Mouse (Mus musculus) intestine, postnatal 0 days (tissue): ENCODE data around the gene Frrs1. TPM values are rescaled to one million over a fixed set of nuclear protein-coding genes. Genes with fewer than 3 reads are reported as not detected.
A peak's percentile ranks its signal among the peaks of the same experiment; 100 is the strongest.

Experiments used
- ATAC-seq: fragments of 200-750 bp; cut with Nextera tagmentation; 2 replicates; pipeline ENCODE4 v1.8.0; 2017; ENCODE audit warnings: mild to moderate bottlenecking, moderate TSS enrichment, moderate library complexity
- H3K27ac ChIP-seq: fragments of 300-500 bp; sonication (generic); 2 replicates; pipeline ENCODE4 v1.5.1; 2014; ENCODE audit warnings: mild to moderate bottlenecking, low read depth, low read length, moderate library complexity
- H3K27me3 ChIP-seq: fragments of 300-500 bp; sonication (generic); replicated peaks from 2 replicates; pipeline ENCODE4 v1.6.1; 2014; ENCODE audit warnings: low read length, mixed read lengths; ENCODE audit not compliant: control insufficient read depth, insufficient read depth
- H3K36me3 ChIP-seq: fragments of 300-500 bp; sonication (generic); 2 replicates; pipeline ENCODE4 v1.6.1; 2014; ENCODE audit warnings: mild to moderate bottlenecking, moderate library complexity; ENCODE audit not compliant: control insufficient read depth, insufficient read depth
- H3K4me1 ChIP-seq: fragments of 300-500 bp; sonication (generic); replicated peaks from 2 replicates; pipeline ENCODE4 v1.6.1; 2014; ENCODE audit warnings: antibody characterized with exemption, low read length, mixed read lengths; ENCODE audit not compliant: control insufficient read depth, insufficient read depth
- H3K4me2 ChIP-seq: fragments of 300-500 bp; sonication (generic); replicated peaks from 2 replicates; pipeline ENCODE4 v1.6.1; 2014; ENCODE audit warnings: low read depth, mild to moderate bottlenecking, moderate library complexity
- H3K4me3 ChIP-seq: fragments of 300-500 bp; sonication (generic); 2 replicates; pipeline ENCODE4 v1.5.1; 2014; ENCODE audit warnings: low read depth, low read length
- H3K9ac ChIP-seq: fragments of 300-500 bp; sonication (generic); 2 replicates; pipeline ENCODE4 v1.6.1; 2014; ENCODE audit warnings: mild to moderate bottlenecking, low read depth, low read length
- H3K9me3 ChIP-seq: fragments of 300-500 bp; sonication (generic); 2 replicates; pipeline ENCODE4 v1.6.1; 2016; ENCODE audit warnings: mixed run types; ENCODE audit not compliant: control insufficient read depth
- CTCF ChIP-seq: sonication (generic); IDR thresholded peaks from 2 replicates; pipeline ENCODE4 v1.5.1; 2016; ENCODE audit warnings: low read depth, mild to moderate bottlenecking, control low read depth, antibody characterized with exemption, moderate library complexity
- WGBS: fragments of 180-500 bp; shearing (Covaris S2); extraction: QIAGEN DNeasy Blood & Tissue Kit; methylation state at CpG from one replicate; pipeline ENCODE4 v1.1.7; 2014; 5-methylcytosine and 5-hydroxymethylcytosine counted together
- polyA plus RNA-seq: library from polyadenylated mRNA; unstranded; fragments of >200 nt; fragmentation: Nextera tagmentation; extraction: Ambion mirVana; gene quantifications from 2 replicates; pipeline ENCODE4 v1.2.1, GENCODE M21; 2015

Frrs1 gene
- polyA plus RNA-seq, 1 experiment from 2014 or later: 18.6 TPM

- Histone ChIP-seq H3K36me3 (no peaks in the 10 kb centered on the region), H3K4me3 (no peak overlapping the region), H3K4me2 (no peak overlapping the region), H3K27ac (no peak overlapping the region), H3K4me1 (no peaks in the 10 kb centered on the region), H3K27me3 (no peaks in the 10 kb centered on the region), H3K9me3 (no peaks in the 10 kb centered on the region), H3K9ac (no peak overlapping the region)
- no peak for ATAC-seq
- no peak for TF ChIP-seq CTCF
- WGBS: 89% methylated on average over 6 of the region's 7 CpGs
Observed at GRCm38 (mm10) chr3:116817231-116817630, 42.0 kb upstream of the Frrs1 start.

GRCm38 (mm10) chr3:116826471-116827215, 32.6 kb upstream of the Frrs1 start:
- Histone ChIP-seq H3K36me3 (no peaks in the 10 kb centered on the region), H3K4me1 (no peaks in the 10 kb centered on the region), H3K27me3 (no peaks in the 10 kb centered on the region), H3K27ac (no peak overlapping the region), H3K9ac (no peak overlapping the region), H3K4me2 (no peak overlapping the region), H3K4me3 (no peak overlapping the region), H3K9me3 (no peaks in the 10 kb centered on the region)
- no peak for TF ChIP-seq CTCF
- ATAC-seq: no peak
- WGBS: 60% methylated on average over 4 of the region's 4 CpGs

GRCm38 (mm10) chr3:116829274-116829920, 29.9 kb upstream of the Frrs1 start:
- WGBS: 86% methylated on average over 10 of the region's 10 CpGs
- no peak for TF ChIP-seq CTCF

GRCm38 (mm10) chr3:116831324-116831723, 27.9 kb upstream of the Frrs1 start:
- Histone ChIP-seq H3K27me3 (no peaks in the 10 kb centered on the region), H3K27ac (no peak overlapping the region), H3K36me3 (no peaks in the 10 kb centered on the region), H3K9me3 (no peaks in the 10 kb centered on the region), H3K4me3 (no peak overlapping the region), H3K4me2 (no peak overlapping the region), H3K9ac (no peak overlapping the region), H3K4me1 (no peaks in the 10 kb centered on the region)
- TF ChIP-seq CTCF: 0 out of 2 replicates have a peak, but pooled peaks have one; percentile 6
- 76% methylated on average over 5 of the region's 5 CpGs for WGBS
- no peak for ATAC-seq

More at GRCm38 (mm10) chr3:116829274-116829920, 29.9 kb upstream of the Frrs1 start:
- H3K9me3 ChIP-seq: no peaks in the 10 kb centered on the region
- H3K4me2 ChIP-seq: no peak overlapping the region
- H3K4me1 ChIP-seq: no peaks in the 10 kb centered on the region
- H3K4me3 ChIP-seq: no peak overlapping the region
- no peak overlapping the region for H3K27ac ChIP-seq
- H3K27me3 ChIP-seq: no peaks in the 10 kb centered on the region
- no peak for ATAC-seq
- H3K36me3 ChIP-seq: no peaks in the 10 kb centered on the region
- no peak overlapping the region for H3K9ac ChIP-seq

- no peak overlapping the region for H3K27ac ChIP-seq
- 85% methylated on average over 7 of the region's 7 CpGs for WGBS
- H3K4me3 ChIP-seq: no peak overlapping the region
- H3K27me3 ChIP-seq: no peaks in the 10 kb centered on the region
- H3K36me3 ChIP-seq: no peaks in the 10 kb centered on the region
- no peaks in the 10 kb centered on the region for H3K9me3 ChIP-seq
- no peak overlapping the region for H3K4me2 ChIP-seq
- no peak overlapping the region for H3K9ac ChIP-seq
- TF ChIP-seq CTCF: no peak
- no peaks in the 10 kb centered on the region for H3K4me1 ChIP-seq
- no peak for ATAC-seq
Observed at GRCm38 (mm10) chr3:116832526-116833310, 26.5 kb upstream of the Frrs1 start.

GRCm38 (mm10) chr3:116833491-116833890, 25.8 kb upstream of the Frrs1 start:
- 71% methylated on average over 4 of the region's 4 CpGs for WGBS

More at GRCm38 (mm10) chr3:116833491-116833890, 25.8 kb upstream of the Frrs1 start:
- no peak overlapping the region for H3K4me2 ChIP-seq
- no peak overlapping the region for H3K9ac ChIP-seq
- ATAC-seq: no peak
- H3K4me1 ChIP-seq: no peaks in the 10 kb centered on the region
- H3K4me3 ChIP-seq: no peak overlapping the region
- H3K27ac ChIP-seq: no peak overlapping the region
- H3K36me3 ChIP-seq: no peaks in the 10 kb centered on the region
- no peaks in the 10 kb centered on the region for H3K9me3 ChIP-seq
- no peak for TF ChIP-seq CTCF
- no peaks in the 10 kb centered on the region for H3K27me3 ChIP-seq
